Mouse (Mus musculus) adrenal gland, postnatal 14 days (tissue): Measurements from ENCODE around the gene Rhot1. TPM values are rescaled to one million over a fixed set of nuclear protein-coding genes. Genes with fewer than 3 reads are reported as not detected.
"Not testable (repeated sequence)": the region's sequence is repeated elsewhere in the genome, so short reads cannot be mapped to it uniquely, and the experiment has no call there.

Experiments used
- DNase-seq: peaks from one replicate; pipeline ENCODE4 v3.0.0; 2021; ENCODE audit warnings: mixed read lengths
- total RNA-seq: library from RNA; stranded (reverse); gene quantifications from 2 replicates; pipeline ENCODE4 v1.2.3, GENCODE M21; 2021

Rhot1 gene
- total RNA-seq, 1 experiment from 2014 or later, result 66.5 TPM

GRCm38 (mm10) chr11:80193827-80194226, 15.0 kb upstream of the Rhot1 start:
- DNase-seq, result peak; percentile 41

DNA sequence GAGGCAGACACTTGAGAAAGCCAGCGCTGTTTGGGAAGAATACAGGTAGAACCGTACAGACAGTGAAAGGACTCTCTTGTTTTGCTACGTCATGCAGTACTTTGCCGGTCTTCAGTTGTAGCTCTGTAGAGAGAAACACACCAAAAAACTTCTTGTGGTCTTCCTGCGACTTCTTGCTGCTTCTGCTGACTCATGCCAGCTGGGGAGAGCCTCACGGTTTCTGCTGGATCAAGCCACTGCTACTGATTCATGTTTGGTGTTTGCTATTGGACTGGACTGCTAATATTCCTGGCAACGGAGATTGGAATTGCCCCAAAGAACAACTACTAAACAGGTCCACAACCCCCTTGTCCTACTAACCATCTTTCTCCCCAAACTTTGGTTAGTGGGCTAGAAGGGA, 12.5 kb upstream of the Rhot1 start:
- DNase-seq, result no peak

DNA sequence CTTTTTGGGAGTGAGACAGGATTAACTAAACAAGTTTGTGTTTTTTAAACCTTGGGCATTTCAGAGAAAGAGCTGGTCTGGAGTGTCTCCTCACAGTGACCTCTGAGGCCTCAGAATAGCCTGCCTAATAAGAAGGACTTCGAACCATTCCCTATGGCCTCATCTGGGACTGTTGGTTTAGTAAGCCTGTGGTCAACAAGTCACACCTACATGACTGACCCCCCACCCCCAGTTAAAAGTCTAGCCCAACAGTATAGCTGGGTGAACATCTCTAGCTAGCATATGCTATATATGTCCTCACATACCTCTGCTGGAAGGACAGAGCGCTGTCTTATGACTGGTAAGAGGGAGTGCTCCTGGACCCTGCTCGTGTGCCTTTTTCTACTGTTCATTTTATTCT, 9.5 kb upstream of the Rhot1 start:
- no peak for DNase-seq

- no peak for DNase-seq
Measured at GRCm38 (mm10) chr11:80199773-80200172, 9.0 kb upstream of the Rhot1 start.

DNA sequence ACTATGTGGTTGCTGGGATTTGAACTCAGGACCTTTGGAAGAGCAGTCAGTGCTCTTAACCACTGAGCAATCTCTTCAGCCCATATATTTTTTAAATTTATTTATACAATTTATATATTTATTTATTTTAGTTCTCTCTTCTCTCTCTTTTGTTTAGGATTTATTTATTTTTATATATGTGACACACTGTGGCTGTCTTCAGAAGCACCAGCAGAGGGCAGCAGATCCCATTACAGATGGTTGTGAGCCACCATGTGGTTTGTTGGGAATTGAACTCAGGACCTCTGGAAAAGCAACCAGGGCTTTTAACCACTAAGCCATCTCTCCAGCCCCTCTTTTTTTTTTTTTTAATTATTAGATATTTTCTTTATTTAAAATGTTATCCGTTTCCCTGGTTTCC, 8.5 kb upstream of the Rhot1 start:
- DNase-seq, result peak; percentile 40

GRCm38 (mm10) chr11:80202296-80202695, 6.5 kb upstream of the Rhot1 start:
- no peak for DNase-seq

DNA sequence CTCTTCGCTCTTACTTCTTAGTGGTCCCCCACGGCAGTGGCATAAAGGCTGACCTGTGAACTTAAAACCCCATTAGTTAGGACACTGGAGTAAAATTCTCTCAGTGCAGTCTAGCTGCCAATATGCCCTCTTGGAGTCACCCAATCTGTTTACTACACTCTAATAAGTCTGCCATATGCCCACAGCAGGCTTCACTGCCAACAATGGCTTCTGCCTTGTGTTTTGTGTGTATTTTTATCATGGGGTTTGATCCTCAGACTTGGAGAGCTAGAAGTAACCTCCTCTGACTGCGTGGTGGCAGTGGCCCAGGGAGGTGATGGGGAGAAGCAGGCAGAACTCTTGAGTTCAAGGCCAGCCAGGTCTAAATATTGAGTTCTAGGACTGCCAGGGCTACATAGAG, 4.8 kb upstream of the Rhot1 start:
- no peak for DNase-seq

DNA sequence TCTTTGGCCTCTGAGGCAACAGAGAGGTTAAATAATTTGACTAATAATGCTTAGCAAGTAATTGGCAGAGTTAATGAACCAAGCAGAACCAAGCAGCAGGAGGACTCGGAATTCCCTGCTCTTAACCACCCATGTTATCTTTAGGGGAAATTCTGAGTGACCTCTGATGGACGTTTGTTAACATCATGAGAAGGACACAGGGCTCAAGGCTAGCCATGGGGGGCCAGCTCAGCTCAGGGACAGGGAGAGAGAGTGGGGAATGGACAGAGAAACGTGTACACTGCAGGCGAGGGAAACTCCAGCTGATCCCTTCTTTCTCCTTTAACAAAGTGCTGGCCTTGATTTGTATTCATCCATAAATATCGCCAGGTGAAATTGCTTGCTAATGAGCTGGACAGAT, 3.9 kb upstream of the Rhot1 start:
- peak; percentile 26 for DNase-seq

DNA sequence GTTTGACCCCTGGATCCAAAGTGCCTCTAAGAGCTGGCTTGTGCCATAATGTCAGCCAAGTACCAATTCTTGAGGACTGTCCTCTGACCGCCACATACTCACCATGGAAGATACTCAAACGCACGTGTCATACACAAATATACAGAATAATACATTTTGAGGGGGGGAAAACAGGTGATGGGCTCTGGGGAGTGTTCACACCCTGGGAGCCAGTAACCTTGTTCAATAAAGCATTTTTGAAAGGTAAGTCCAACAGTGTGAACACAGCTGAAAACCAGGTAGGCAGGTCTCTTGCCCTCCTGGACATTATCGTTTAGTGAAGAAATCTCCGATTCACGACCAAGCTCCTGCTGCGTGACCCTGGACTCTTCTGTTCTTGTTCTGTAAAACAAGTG, 357 bp upstream of the Rhot1 start:
- DNase-seq, result no peak

DNA sequence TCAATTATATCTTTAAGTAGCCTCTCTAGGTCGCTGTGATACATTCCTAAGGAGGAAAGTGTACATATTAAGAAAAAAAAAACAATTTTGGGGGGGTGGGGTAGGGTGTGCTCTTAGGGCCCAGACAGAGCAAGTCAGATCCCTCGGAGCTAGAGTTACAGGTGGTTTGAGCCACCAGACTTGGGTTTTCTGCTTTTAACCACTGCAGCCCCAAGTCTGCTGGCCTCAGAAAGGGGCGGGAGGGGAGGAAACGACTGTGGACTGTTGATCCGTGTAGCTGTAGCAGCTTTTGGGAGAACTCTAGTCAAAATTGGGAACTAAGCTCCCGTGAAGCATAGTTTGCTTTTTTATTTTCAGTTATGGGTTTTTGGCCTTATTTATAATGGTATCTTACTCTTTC, 1.5 kb downstream of the Rhot1 start:
- DNase-seq, result no peak

DNA sequence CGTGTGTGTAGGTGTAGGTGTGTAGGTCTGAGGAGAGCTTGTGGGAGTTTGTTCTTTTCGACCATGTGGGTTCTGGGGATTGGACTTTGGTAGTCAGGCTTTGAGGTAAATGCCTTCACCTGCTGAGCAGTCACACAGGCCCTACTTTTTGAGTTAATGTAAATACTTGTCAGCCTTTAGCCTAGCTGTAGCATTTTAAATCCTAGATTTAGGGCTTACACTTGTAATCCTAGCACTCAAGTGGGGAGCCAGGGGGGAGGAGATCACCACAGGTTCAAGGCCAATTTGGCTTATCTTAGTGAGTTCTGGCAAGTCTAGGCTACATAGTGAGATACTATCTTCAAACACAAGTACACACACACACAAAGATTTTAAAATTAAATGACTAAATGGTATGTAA, 3.5 kb downstream of the Rhot1 start:
- no peak for DNase-seq

- DNase-seq, result no peak
Measured at GRCm38 (mm10) chr11:80215291-80215690, 6.5 kb downstream of the Rhot1 start.

- DNase-seq, result peak; percentile 19
Measured at GRCm38 (mm10) chr11:80218657-80219293, 10.0 kb downstream of the Rhot1 start.

- not testable (repeated sequence) for DNase-seq
Measured at GRCm38 (mm10) chr11:80230066-80230465, 21.2 kb downstream of the Rhot1 start.

GRCm38 (mm10) chr11:80237278-80237677, 28.5 kb downstream of the Rhot1 start:
- no peak for DNase-seq

GRCm38 (mm10) chr11:80238306-80238705, 29.5 kb downstream of the Rhot1 start:
- no peak for DNase-seq

- DNase-seq, result no peak
Measured at GRCm38 (mm10) chr11:80247026-80247425, 38.2 kb downstream of the Rhot1 start.

- no peak for DNase-seq
Measured at GRCm38 (mm10) chr11:80248531-80248930, 39.7 kb downstream of the Rhot1 start.

- no peak for DNase-seq
Measured at GRCm38 (mm10) chr11:80264137-80264536, 55.3 kb downstream of the Rhot1 start.

GRCm38 (mm10) chr11:80271096-80271495, 62.3 kb downstream of the Rhot1 start:
- no peak for DNase-seq

GRCm38 (mm10) chr11:80275011-80275410, 66.2 kb downstream of the Rhot1 start:
- no peak for DNase-seq

GRCm38 (mm10) chr11:80278054-80278453, 69.2 kb downstream of the Rhot1 start:
- no peak for DNase-seq

DNA sequence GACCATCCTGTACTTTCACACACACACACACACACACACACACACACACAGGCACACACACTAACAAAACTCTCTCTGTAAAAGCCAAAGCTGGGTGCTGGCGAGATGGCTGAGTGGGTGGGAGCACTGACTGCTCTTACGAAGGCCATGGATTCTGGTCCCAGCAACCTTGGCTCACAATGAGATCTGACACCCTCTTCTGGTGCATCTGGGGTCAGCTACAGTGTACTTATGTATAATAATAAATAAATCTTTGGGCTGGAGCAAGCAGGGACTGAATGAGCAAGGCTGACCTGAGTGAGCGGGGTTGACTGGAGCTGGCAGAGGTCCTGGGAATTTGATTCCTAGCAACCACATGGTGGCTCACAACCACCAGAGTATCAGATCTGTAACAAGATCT, 75.0 kb downstream of the Rhot1 start:
- DNase-seq, result peak; percentile 43

DNA sequence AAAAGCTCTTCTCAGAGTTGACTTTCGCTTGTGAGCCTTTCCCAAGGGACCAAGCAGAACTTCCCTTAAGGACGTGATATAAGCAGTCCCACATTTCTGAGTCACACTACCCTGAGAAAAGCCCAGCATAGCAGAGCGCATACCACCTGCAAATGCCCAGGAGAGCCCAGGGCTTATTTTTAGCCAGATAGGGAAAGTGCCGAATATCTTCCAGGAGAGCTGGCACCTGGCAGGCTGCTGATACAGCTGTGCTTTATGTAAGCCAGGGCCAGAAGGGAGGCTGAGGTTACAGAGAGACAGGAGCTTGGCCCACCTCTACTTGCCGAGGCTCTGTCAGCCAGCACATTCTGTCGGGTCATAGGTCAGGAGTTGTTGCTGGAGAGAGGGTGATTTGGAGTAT, 75.8 kb downstream of the Rhot1 start:
- peak; percentile 16 for DNase-seq

- DNase-seq, result peak; percentile 82
Measured at GRCm38 (mm10) chr11:80287150-80287549, 78.3 kb downstream of the Rhot1 start.
